Mouse (Mus musculus) intestine, embryonic 16.5 days (tissue): ENCODE data around the gene Slc7a15. TPM values are rescaled to one million over a fixed set of nuclear protein-coding genes. Genes with fewer than 3 reads are reported as not detected.

Experiments used
- ATAC-seq: fragments of 200-750 bp; cut with Nextera tagmentation; 2 replicates; pipeline ENCODE4 v1.8.0; 2017; ENCODE audit warnings: moderate TSS enrichment, moderate library complexity
- H3K27ac ChIP-seq: fragments of 300-500 bp; sonication (generic); 2 replicates; pipeline ENCODE4 v1.5.1; 2014; ENCODE audit warnings: mild to moderate bottlenecking, low read length
- H3K27me3 ChIP-seq: fragments of 300-500 bp; sonication (generic); replicated peaks from 2 replicates; pipeline ENCODE4 v1.6.1; 2014; ENCODE audit warnings: low read length, control low read depth, mixed read lengths; ENCODE audit not compliant: control insufficient read depth, insufficient read depth
- H3K36me3 ChIP-seq: fragments of 300-500 bp; sonication (generic); 2 replicates; pipeline ENCODE4 v1.6.1; 2014; ENCODE audit warnings: low read length, control low read depth; ENCODE audit not compliant: control insufficient read depth, insufficient read depth
- H3K4me1 ChIP-seq: fragments of 300-500 bp; sonication (generic); 2 replicates; pipeline ENCODE4 v1.6.1; 2014; ENCODE audit warnings: low read length, control low read depth, mixed read lengths; ENCODE audit not compliant: control insufficient read depth, insufficient read depth
- H3K4me2 ChIP-seq: fragments of 300-500 bp; sonication (generic); 2 replicates; pipeline ENCODE4 v1.6.1; 2014; ENCODE audit warnings: low read depth, low read length, control low read depth
- H3K4me3 ChIP-seq: fragments of 300-500 bp; sonication (generic); 2 replicates; pipeline ENCODE4 v1.5.1; 2014; ENCODE audit warnings: mild to moderate bottlenecking, low read length
- H3K9ac ChIP-seq: fragments of 300-500 bp; sonication (generic); 2 replicates; pipeline ENCODE4 v1.6.1; 2014; ENCODE audit warnings: low read depth, low read length
- H3K9me3 ChIP-seq: fragments of 300-500 bp; sonication (generic); 2 replicates; pipeline ENCODE4 v1.6.1; 2016; ENCODE audit warnings: low read length, control low read depth; ENCODE audit not compliant: control insufficient read depth
- WGBS: fragments of 180-500 bp; shearing (Covaris S2); extraction: QIAGEN DNeasy Blood & Tissue Kit; methylation state at CpG from one replicate; pipeline ENCODE4 v1.1.7; 2014; 5-methylcytosine and 5-hydroxymethylcytosine counted together
- polyA plus RNA-seq: library from polyadenylated mRNA; unstranded; fragments of >200 nt; fragmentation: Nextera tagmentation; extraction: Ambion mirVana; gene quantifications from 2 replicates; pipeline ENCODE4 v1.2.1, GENCODE M21; 2015

Slc7a15 gene
- polyA plus RNA-seq, 1 experiment from 2014 or later: 0.44 TPM

DNA sequence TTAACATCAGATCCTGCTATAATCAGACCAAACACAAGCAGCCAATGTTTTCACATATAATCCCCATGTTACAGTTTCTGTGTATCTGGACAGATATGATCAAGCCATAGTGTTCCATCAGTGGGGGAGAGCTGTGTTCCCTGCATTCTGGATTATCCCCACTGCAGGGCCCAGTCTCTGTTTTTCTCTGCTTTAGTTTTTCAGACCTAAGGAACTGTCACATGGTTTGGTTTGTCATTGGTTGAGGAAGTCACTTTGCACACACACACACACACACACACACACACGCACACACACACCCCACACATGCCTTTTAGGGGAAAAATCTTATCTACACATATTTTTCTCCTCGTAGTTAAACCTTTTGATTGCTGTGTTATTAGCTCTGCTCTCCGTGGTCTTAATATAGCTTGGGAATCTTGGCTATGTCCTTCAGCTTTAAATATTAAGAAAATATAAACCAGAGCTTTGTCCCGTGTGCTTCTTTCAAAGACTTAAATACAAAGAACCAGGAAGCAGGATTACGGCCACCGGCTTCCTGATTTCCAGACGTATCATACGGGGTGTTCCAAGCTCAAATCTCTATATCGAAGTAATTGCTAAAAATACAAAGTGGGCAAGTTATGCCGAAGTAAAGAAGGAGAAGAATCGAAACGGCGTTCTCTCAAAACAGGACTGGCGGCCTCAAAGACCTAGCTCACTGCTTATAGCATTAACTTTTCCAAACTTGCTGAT lies 97.1 kb downstream of the Slc7a15 start:
- H3K9ac ChIP-seq: no peak overlapping the region
- no peaks in the 10 kb centered on the region for H3K27me3 ChIP-seq
- no peaks in the 10 kb centered on the region for H3K36me3 ChIP-seq
- 73% methylated on average over 14 of the region's 14 CpGs for WGBS
- no peak overlapping the region for H3K4me2 ChIP-seq
- no peak overlapping the region for H3K4me3 ChIP-seq
- H3K27ac ChIP-seq: no peak overlapping the region
- no peak for ATAC-seq
- H3K4me1 ChIP-seq: peaks cover 24% of the 10 kb centered on the region
- no peaks in the 10 kb centered on the region for H3K9me3 ChIP-seq

DNA sequence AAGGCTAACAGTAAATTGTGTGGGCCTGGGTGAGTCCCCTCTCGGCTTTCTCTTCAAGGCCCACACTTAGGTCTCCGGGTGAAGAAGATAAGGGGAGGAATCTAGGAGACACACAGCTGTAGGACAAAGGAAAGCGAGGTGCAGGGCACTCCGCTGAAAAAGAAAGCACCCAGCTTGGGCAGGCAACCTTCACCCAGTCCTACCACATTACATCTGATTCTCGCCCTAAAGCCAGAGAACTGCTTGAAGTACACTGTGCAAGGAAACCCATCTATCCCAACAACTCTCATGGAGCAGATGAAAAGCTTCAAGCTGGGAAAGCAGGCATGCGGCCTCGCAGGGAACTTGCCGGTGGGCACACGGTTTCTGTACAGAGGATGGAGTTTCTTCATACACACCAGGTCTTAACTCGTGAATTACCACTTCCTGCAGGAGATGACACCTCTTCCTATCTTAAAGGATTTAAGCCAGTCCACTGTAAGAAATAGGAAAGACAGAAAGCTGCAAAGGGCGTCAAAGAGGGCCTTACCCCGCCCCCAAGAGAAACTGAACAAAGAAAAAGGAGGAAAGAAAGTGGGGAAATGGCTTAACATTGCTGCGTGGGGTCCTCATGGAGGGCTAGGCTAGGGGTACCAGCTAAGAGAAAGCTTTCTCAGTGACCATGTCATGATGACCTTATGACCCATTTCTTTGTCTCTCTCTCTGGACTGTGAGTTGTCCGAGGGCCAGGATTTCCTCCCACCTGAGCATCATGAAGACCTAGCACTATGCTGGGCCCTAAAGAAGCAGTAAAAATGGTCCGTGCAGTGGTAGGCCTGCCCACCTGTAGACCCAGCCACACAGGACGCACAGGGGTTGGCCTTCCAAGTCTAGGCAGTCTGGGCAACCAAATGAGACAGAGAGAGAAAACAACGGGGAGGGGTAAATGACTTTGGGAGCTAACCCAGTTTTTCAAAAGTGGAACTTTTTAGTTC lies 98.0 kb downstream of the Slc7a15 start:
- peak overlapping the region; percentile 76 for H3K4me2 ChIP-seq
- no peaks in the 10 kb centered on the region for H3K27me3 ChIP-seq
- peak overlapping the region; percentile 93 for H3K4me3 ChIP-seq
- ATAC-seq: no peak
- H3K27ac ChIP-seq: peak overlapping the region; percentile 89
- 52% methylated on average over 17 of the region's 17 CpGs for WGBS
- peak overlapping the region; percentile 75 for H3K9ac ChIP-seq
- H3K9me3 ChIP-seq: no peaks in the 10 kb centered on the region
- H3K4me1 ChIP-seq: peaks cover 31% of the 10 kb centered on the region
- no peaks in the 10 kb centered on the region for H3K36me3 ChIP-seq

DNA sequence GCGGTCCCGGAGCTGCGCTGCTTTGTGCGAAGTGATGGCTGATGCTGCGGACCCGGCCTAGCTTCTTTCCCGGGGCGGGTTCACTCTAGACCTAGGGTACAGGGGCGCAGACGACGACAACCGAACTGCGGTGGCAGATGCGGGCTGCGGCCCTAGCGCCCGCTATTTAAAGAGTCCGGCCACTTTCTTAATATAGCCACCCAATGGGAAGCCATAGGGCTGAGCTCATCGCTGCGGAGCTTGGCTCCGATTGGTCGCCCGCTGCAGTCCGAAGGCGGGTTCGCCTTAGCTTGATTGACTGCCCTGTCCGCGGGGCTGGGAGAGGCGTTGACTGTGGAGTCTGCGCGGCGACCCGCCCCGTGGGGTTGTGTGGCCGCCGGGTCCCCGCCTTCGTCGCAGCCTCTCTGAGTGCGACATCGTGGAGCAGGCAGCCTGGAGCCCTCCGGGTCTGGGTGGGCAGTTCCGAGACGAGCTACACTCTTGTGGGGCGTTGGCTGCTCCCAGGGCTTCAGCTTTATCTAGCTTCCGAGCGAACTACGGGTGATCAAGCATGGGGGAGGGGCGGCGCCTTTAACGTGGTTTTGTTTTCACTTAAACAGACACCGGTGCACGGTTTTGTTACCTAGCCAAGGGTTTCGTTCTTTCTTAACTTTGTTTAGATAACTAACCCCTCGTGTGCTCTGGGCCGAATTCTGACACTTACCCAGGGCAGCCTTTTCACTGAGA lies 98.8 kb downstream of the Slc7a15 start, which contains the start of gene Rhob:
Rhob (minus strand) TSS at position 139 of the 726 bp plus-strand sequence.
- Histone ChIP-seq H3K27ac (peak within 1 kb of the TSS; percentile 100), H3K9ac (peak within 1 kb of the TSS; percentile 99), H3K36me3 (no peaks in the 10 kb centered on the region), H3K27me3 (no peaks in the 10 kb centered on the region), H3K4me2 (peak within 1 kb of the TSS; percentile 91), H3K4me1 (peaks cover 34% of the 10 kb centered on the region), H3K9me3 (no peaks in the 10 kb centered on the region), H3K4me3 (peak within 1 kb of the TSS; percentile 93)
- peak; percentile 97 for ATAC-seq
- under 1% methylated on average over 56 of the region's 56 CpGs for WGBS

DNA sequence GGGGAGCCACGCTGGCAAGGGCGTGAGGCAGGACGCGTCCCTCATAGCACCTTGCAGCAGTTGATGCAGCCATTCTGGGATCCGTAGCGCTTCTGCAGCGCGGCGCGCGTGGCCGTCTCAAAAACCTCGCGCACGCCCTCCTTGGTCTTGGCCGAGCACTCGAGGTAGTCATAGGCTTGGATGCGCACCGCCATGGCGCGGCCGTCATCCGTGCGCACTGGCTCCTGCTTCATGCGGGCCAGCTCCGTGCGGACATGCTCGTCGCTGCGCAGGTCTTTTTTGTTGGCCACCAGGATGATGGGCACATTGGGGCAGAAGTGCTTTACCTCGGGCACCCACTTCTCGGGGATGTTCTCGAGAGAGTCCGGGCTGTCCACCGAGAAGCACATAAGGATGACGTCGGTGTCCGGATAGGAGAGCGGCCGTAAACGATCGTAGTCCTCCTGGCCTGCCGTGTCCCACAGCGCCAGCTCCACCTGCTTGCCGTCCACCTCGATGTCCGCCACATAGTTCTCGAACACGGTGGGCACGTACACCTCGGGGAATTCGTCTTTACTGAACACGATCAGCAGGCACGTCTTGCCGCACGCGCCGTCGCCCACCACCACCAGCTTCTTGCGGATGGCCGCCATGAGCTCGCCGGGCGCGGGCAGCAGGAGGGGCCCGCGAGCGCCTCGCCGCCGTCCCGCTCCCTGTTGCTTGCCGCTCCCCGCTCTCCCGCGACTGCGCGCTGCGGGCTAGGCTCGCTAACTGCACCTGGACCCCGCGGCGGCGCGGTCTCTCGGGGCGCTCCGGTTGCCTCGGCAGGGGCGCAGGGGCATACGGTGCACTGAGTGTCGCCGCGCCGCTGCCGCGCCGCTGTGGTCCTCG lies 99.6 kb downstream of the Slc7a15 start:
- peak overlapping the region; percentile 100 for H3K27ac ChIP-seq
- no peaks in the 10 kb centered on the region for H3K36me3 ChIP-seq
- under 1% methylated on average over 98 of the region's 99 CpGs for WGBS
- peak overlapping the region; percentile 93 for H3K4me3 ChIP-seq
- ATAC-seq: peak; percentile 59
- H3K4me2 ChIP-seq: peak overlapping the region; percentile 91
- no peaks in the 10 kb centered on the region for H3K9me3 ChIP-seq
- peak overlapping the region; percentile 99 for H3K9ac ChIP-seq
- no peaks in the 10 kb centered on the region for H3K27me3 ChIP-seq
- H3K4me1 ChIP-seq: peaks cover 34% of the 10 kb centered on the region

DNA sequence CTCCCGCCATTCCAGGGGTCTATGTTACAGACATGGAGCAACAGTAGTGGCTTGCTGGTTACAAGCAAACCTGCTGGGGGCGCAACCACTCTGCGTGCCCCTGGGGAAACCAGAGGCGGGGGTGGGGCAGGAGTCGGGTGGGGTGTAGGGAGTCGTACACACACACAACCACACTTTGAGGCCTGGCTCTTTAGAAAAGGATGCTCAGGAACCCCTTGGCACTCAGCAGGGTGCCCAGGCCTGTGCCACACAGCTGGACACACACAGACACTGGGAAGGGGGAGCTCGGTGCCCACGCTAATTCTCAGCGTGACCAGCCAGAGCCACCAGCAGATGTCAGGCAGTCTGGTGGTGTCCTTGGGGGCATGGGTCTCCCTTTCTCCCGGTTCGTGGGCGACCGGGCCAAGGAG lies 100.3 kb downstream of the Slc7a15 start:
- peaks cover 34% of the 10 kb centered on the region for H3K4me1 ChIP-seq
- 0 out of 2 replicates have a peak, but pooled peaks have one; percentile 1 for ATAC-seq

DNA sequence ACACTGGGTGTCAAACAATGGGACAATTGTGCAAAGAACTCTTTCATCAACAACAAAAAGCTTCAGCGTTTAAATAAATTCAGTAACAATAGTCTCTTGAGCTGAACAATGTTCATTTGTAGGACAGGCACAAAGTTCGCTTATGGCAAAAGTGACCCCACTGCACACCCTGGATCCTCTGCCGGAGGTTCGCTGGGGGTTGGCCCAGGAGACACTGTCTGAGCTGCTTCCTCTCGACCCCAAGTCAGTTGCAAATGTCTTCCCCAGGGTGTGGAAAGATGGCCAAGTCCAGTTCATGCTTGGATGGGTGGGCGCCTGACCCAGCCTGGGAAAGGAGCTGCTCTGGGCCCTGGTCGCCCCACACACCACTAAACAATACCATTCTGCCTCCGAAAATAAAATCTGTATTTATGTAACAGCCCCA lies 100.7 kb downstream of the Slc7a15 start:
- Histone ChIP-seq H3K4me1 (peaks cover 34% of the 10 kb centered on the region), H3K9me3 (no peaks in the 10 kb centered on the region), H3K27ac (peak overlapping the region; percentile 100), H3K36me3 (no peaks in the 10 kb centered on the region), H3K9ac (peak overlapping the region; percentile 99), H3K4me3 (peak overlapping the region; percentile 93), H3K27me3 (no peaks in the 10 kb centered on the region), H3K4me2 (peak overlapping the region; percentile 91)
- ATAC-seq: no peak
- WGBS: 13% methylated on average over 8 of the region's 8 CpGs

More for the DNA sequence above, 100.3 kb downstream of the Slc7a15 start:
- peak overlapping the region; percentile 91 for H3K4me2 ChIP-seq
- no peaks in the 10 kb centered on the region for H3K36me3 ChIP-seq
- no peaks in the 10 kb centered on the region for H3K9me3 ChIP-seq
- WGBS: 3% methylated on average over 13 of the region's 13 CpGs
- H3K27me3 ChIP-seq: no peaks in the 10 kb centered on the region
- peak overlapping the region; percentile 99 for H3K9ac ChIP-seq
- H3K4me3 ChIP-seq: peak overlapping the region; percentile 93
- peak overlapping the region; percentile 100 for H3K27ac ChIP-seq

DNA sequence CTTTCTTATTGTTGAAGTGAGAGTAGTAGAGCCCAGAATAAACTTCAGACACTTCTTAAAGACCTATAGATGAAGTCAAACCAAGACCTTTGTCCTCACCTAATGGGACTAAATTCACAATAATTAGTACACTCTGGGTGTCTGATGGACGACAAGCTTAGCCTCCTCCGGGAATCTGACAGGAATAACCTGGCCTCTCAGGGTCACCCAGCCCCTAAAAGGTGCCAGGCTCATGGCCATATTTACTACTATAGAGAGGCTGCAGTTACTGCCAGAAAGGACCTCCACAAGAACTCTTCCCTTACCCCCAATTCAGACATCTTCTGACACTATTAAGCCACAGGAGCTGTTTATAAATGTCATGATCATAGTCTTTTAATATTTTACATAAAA lies 101.6 kb downstream of the Slc7a15 start:
- Histone ChIP-seq H3K9me3 (no peaks in the 10 kb centered on the region), H3K4me3 (peak overlapping the region; percentile 93), H3K27ac (peak overlapping the region; percentile 91), H3K36me3 (no peaks in the 10 kb centered on the region), H3K9ac (0 out of 2 replicates have a peak overlapping the region, but pooled peaks have one; percentile 49), H3K27me3 (no peaks in the 10 kb centered on the region), H3K4me2 (peak overlapping the region; percentile 91), H3K4me1 (peaks cover 34% of the 10 kb centered on the region)
- ATAC-seq: no peak
- WGBS: 9% methylated on average over 2 of the region's 2 CpGs

DNA sequence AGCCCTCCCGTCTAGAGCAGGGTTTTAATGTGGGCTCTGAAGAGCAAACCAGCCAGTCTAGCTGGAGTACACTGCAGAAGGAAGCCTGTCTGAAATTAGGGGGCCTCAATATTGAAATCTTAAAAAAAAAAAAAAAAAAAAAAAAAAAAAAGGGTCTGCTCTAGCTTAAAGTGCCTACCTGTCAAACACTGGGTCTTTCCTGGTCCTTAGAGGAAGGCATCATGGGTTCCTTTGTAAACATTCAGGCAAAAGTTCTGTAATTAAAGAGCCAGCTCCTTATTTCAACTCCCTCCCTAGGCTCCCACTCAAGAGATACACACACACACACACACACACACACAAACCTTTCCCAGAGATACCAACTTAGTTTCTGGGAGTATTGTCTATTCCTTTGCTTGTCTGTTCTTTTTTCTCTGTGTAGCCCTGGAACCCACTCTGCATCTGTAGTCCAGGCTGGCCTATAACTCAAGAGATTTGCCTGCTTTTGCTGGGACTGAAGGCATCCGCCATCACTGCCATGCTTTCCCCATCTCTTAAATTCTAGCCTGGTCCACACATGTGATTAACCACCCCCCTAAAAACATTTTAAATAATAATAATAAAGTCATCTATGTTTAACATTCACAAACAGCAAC lies 102.1 kb downstream of the Slc7a15 start:
- ATAC-seq: no peak
- 0 out of 2 replicates have a peak overlapping the region, but pooled peaks have one; percentile 14 for H3K9ac ChIP-seq
- H3K27me3 ChIP-seq: no peaks in the 10 kb centered on the region
- peak overlapping the region; percentile 91 for H3K27ac ChIP-seq
- H3K4me1 ChIP-seq: peaks cover 34% of the 10 kb centered on the region
- peak overlapping the region; percentile 19 for H3K4me3 ChIP-seq
- no peaks in the 10 kb centered on the region for H3K9me3 ChIP-seq
- peak overlapping the region; percentile 91 for H3K4me2 ChIP-seq
- 40% methylated on average over 2 of the region's 2 CpGs for WGBS
- H3K36me3 ChIP-seq: no peaks in the 10 kb centered on the region
